Mouse (Mus musculus): ENCODE measurements around the gene 6430550D23Rik.
"Not testable (repeated sequence)": the region's sequence is repeated elsewhere in the genome, so short reads cannot be mapped to it uniquely, and the experiment has no call there.

- not testable (repeated sequence) for TF ChIP-seq CTCF (IDR thresholded peaks at IDR 0.05; ENCODE audit: insufficient read depth, low read length); POLR2A (IDR thresholded peaks at IDR 0.05; ENCODE audit: borderline replicate concordance, extremely low read depth, low read depth, low read length)
These were observed 82.6 kb downstream of the 6430550D23Rik start for GRCm38 (mm10) chr2:155925213-155925612.

Data from lung, adult 2 months (tissue).